14 mouse cellular contexts compared by ENCODE assay signal in genomic region chr3:105818130-105819004, GRCm38 (mm10). TPM values are rescaled to one million over a fixed set of nuclear protein-coding genes. Genes with fewer than 3 reads are reported as not detected.
DNase-seq lines count a peak whose midpoint lies in the region; ATAC-seq and TF ChIP-seq lines count a peak whose summit lies in the region.
"Had no signal": no experiment of that assay in that cellular context is flagged by ENCODE, and none has a peak within 500 bp of the region (broad histone marks: within the 10 kb centered on the region; RNA-seq: fewer than 3 reads in every experiment).

No protein-coding gene starts in this region.

- WGBS in liver, adult 2 months = 53% methylated on average over 6 of the region's 6 CpGs

- TF ChIP-seq POLR2A in liver, adult 2 months (IDR thresholded peaks at IDR 0.05; ENCODE audit: extremely low read depth, insufficient read depth, low read length) = no peak

- H3K9ac ChIP-seq in liver, adult 2 months (ENCODE audit: low read depth, low read length) = no peak overlapping the region
- H3K9ac ChIP-seq: embryonic facial prominence, embryonic 15.5 days; forebrain, postnatal 0 days; lung, embryonic 15.5 days; stomach, embryonic 15.5 days had no signal

- DNase-seq in CD4-positive, CD25-positive, alpha-beta regulatory T cell, adult 2 months (ENCODE audit: low read depth, low spot score) = peak; percentile 22
- DNase-seq in liver, adult 2 months (ENCODE audit: extremely low read depth, low read depth, low spot score) = no peak
- no peak for DNase-seq in liver
- peak; percentile 60 for DNase-seq in induced T-regulatory cell, adult 2 months (ENCODE audit: low read depth)
- peak; percentile 30 to 33 for DNase-seq in thymus, postnatal 10 days (ENCODE audit: low spot score in 2 of 2)
- DNase-seq in frontal cortex, postnatal 36 days (ENCODE audit: low spot score in 2 of 2) = no peak
- DNase-seq: cerebellum, postnatal 14 days; forebrain, postnatal 0 days had no signal

- peaks cover 3% of the 10 kb centered on the region; the same call in 1 of the 2 replicates for H3K4me1 ChIP-seq in liver, adult 2 months (ENCODE audit: control insufficient read depth, insufficient read depth, low read length)
- H3K4me1 ChIP-seq: embryonic facial prominence, embryonic 15.5 days; stomach, embryonic 15.5 days had no signal

- no peaks in the 10 kb centered on the region for H3K36me3 ChIP-seq in liver, adult 2 months (ENCODE audit: control insufficient read depth, insufficient read depth, low read length)
- H3K36me3 ChIP-seq: embryonic facial prominence, embryonic 15.5 days; lung, embryonic 15.5 days; stomach, embryonic 15.5 days had no signal

- H3K27ac ChIP-seq in liver, adult 2 months (replicated peaks; ENCODE audit: insufficient read depth, low read depth, low read length) = 0 out of 2 replicates have a peak overlapping the region, but pooled peaks have one; percentile 48
- H3K27ac ChIP-seq: embryonic facial prominence, embryonic 15.5 days; lung, embryonic 15.5 days; stomach, embryonic 15.5 days had no signal

- TF ChIP-seq CTCF in liver, adult 2 months (IDR thresholded peaks at IDR 0.05; ENCODE audit: low read depth, low read length) = no peak

- ATAC-seq in CD4-positive, CD25-positive, alpha-beta regulatory T cell, adult 4 months = no peak
- no peak for ATAC-seq in megakaryocyte progenitor cell, adult 5-6 weeks (replicated peaks; ENCODE audit: poor library complexity)
- ATAC-seq: forebrain, postnatal 0 days; Patski had no signal

- H3K27me3 ChIP-seq in liver, adult 2 months (ENCODE audit: control insufficient read depth, insufficient read depth, low read length) = no peaks in the 10 kb centered on the region
- H3K27me3 ChIP-seq: embryonic facial prominence, embryonic 15.5 days; lung, embryonic 15.5 days; stomach, embryonic 15.5 days had no signal

- no peak overlapping the region for H3K4me3 ChIP-seq in liver, adult 2 months (ENCODE audit: insufficient read depth, low read depth, low read length)
- H3K4me3 ChIP-seq: embryonic facial prominence, embryonic 15.5 days; lung, embryonic 15.5 days; stomach, embryonic 15.5 days had no signal

- H3K79me2 ChIP-seq in liver, adult 2 months (ENCODE audit: control insufficient read depth, insufficient read depth, low read length) = no peaks in the 10 kb centered on the region

RNA-seq across cellular contexts. Expression of gene Rap1a, which starts 17.2 kb away (rescaled TPM):
- 100 to 1,000 TPM; 120 to 139 TPM for polyA plus RNA-seq in CD4-positive, CD25-positive, alpha-beta regulatory T cell, adult 4 months (2017; shearing (Covaris generic))
- total RNA-seq in liver, adult 2 months (2014; rRNA removed) = 50.9 and 65.2 TPM in 2 replicates
- polyA plus RNA-seq in liver, adult 2 months (2012; rRNA removed) = 8.7 and 10.0 TPM in 2 replicates
- 151 and 181 TPM in 2 replicates for total RNA-seq in megakaryocyte progenitor cell, adult 5-6 weeks (2015)
- total RNA-seq in megakaryocyte progenitor cell, adult 5-6 weeks (2017) = 128 and 136 TPM in 2 replicates

RNA-seq across cellular contexts. Expression of gene Adora3, which starts 52.3 kb away (rescaled TPM):
- not detected for polyA plus RNA-seq in CD4-positive, CD25-positive, alpha-beta regulatory T cell, adult 4 months (2017; shearing (Covaris generic))
- total RNA-seq in liver, adult 2 months (2014; rRNA removed) = 0.09 TPM in 1 of 2 replicates, not detected in the other
- 0.06 TPM in 1 of 2 replicates, not detected in the other for polyA plus RNA-seq in liver, adult 2 months (2012; rRNA removed)
- 0.81 and 1.4 TPM in 2 replicates for total RNA-seq in megakaryocyte progenitor cell, adult 5-6 weeks (2015)
- total RNA-seq in megakaryocyte progenitor cell, adult 5-6 weeks (2017) = 0.20 TPM in 1 of 2 replicates, not detected in the other
- polyA plus RNA-seq: Patski had no signal

RNA-seq across cellular contexts. Expression of gene Tmigd3, which starts 52.3 kb away (rescaled TPM):
- not detected for polyA plus RNA-seq in CD4-positive, CD25-positive, alpha-beta regulatory T cell, adult 4 months (2017; shearing (Covaris generic))
- total RNA-seq in liver, adult 2 months (2014; rRNA removed) = 0.27 TPM in 1 of 2 replicates, not detected in the other
- polyA plus RNA-seq in liver, adult 2 months (2012; rRNA removed) = 0.12 TPM in 1 of 2 replicates, not detected in the other
- total RNA-seq in megakaryocyte progenitor cell, adult 5-6 weeks (2015) = 0.71 and 1.8 TPM in 2 replicates
- 0.33 and 2.2 TPM in 2 replicates for total RNA-seq in megakaryocyte progenitor cell, adult 5-6 weeks (2017)
- total RNA-seq: forebrain, postnatal 0 days had no signal
- polyA plus RNA-seq: forebrain, postnatal 0 days; Patski had no signal

Comparison
In these comparisons a context has a peak if more than half of its experiments do, and no peak if none do; other contexts are left out.
1. DNase-seq: peak in CD4-positive, CD25-positive, alpha-beta regulatory T cell, adult 2 months (single experiment), induced T-regulatory cell, adult 2 months (single experiment) and thymus, postnatal 10 days (2 of 2); none in liver, adult 2 months (single experiment), liver (single experiment) and frontal cortex, postnatal 36 days (0 of 2).